Mouse (Mus musculus) spleen, postnatal 36 days (tissue): Measurements from ENCODE around the gene Ly6g5b.

Experiments used
- DNase-seq, 2 experiments: peaks; one replicate each; pipeline ENCODE4 v3.0.0; 2022; ENCODE audit warnings: low spot score in 2 of 2, mixed read lengths in 1 of 2

The Ly6g5b gene

GRCm38 (mm10) chr17:35080248-35080647 is 35.0 kb downstream of the Ly6g5b start:
- no peak for DNase-seq

GRCm38 (mm10) chr17:35079778-35080177 is 35.5 kb downstream of the Ly6g5b start:
- peak; percentile 20 to 41 for DNase-seq

- peak in 1 of 2 experiments; percentile 26 for DNase-seq
These were observed 37.4 kb downstream of the Ly6g5b start, which contains the start of gene Ly6g6d for GRCm38 (mm10) chr17:35077786-35078233. Ly6g6d (minus strand) TSS chr17:35078065.

GRCm38 (mm10) chr17:35077285-35077684 is 37.9 kb downstream of the Ly6g5b start:
- DNase-seq: no peak

GRCm38 (mm10) chr17:35076507-35077176 is 38.6 kb downstream of the Ly6g5b start, which contains the start of gene Ly6g6e:
Ly6g6e (plus strand) TSS chr17:35076902.
- no peak for DNase-seq

- no peak for DNase-seq
These were observed 41.1 kb downstream of the Ly6g5b start for GRCm38 (mm10) chr17:35074097-35074496.

- no peak for DNase-seq
These were observed 43.8 kb downstream of the Ly6g5b start for GRCm38 (mm10) chr17:35071454-35071853.

- no peak for DNase-seq
These were observed 44.5 kb downstream of the Ly6g5b start for GRCm38 (mm10) chr17:35070556-35071229.

- no peak for DNase-seq
These were observed 46.9 kb downstream of the Ly6g5b start for GRCm38 (mm10) chr17:35068213-35068914.

- no peak for DNase-seq
These were observed 49.1 kb downstream of the Ly6g5b start, which contains the start of gene Mpig6b for GRCm38 (mm10) chr17:35066084-35066483. Mpig6b (minus strand) TSS chr17:35066184.

GRCm38 (mm10) chr17:35064951-35065947 is 50.0 kb downstream of the Ly6g5b start, which contains the start of gene Ly6g6c:
Ly6g6c (plus strand) TSS chr17:35065388.
- DNase-seq: peak; percentile 35 to 37

- DNase-seq: no peak
These were observed 50.8 kb downstream of the Ly6g5b start for GRCm38 (mm10) chr17:35064378-35064877.
